Mouse (Mus musculus) lung, adult 2 months (tissue): ENCODE results near the gene Ttc38. TPM values are rescaled to one million over a fixed set of nuclear protein-coding genes. Genes with fewer than 3 reads are reported as not detected.

Experiments used
- DNase-seq: peaks from one replicate; pipeline ENCODE4 v3.0.0; 2022
- H3K4me1 ChIP-seq: fragments of 200-500 bp; 2 replicates; pipeline ENCODE4 v1.6.1; 2011; ENCODE audit warnings: low read length; ENCODE audit not compliant: control insufficient read depth, insufficient read depth
- H3K4me3 ChIP-seq: fragments of 200-500 bp; replicated peaks from 2 replicates; pipeline ENCODE3; 2011; ENCODE audit warnings: low read depth, mild to moderate bottlenecking, control low read depth, low read length; ENCODE audit errors: extremely low read depth
- CTCF ChIP-seq: fragments of 200-500 bp; IDR thresholded peaks from 2 replicates; pipeline ENCODE4 v1.5.1; 2011; ENCODE audit warnings: mild to moderate bottlenecking, low read length, control low read depth; ENCODE audit not compliant: insufficient read depth
- POLR2A ChIP-seq: fragments of 200-500 bp; IDR thresholded peaks from 2 replicates; pipeline ENCODE4 v1.6.1; 2011; ENCODE audit warnings: low read depth, mild to moderate bottlenecking, control low read depth, low read length, borderline replicate concordance; ENCODE audit errors: extremely low read depth
- WGBS: fragments of 180-500 bp; shearing (Covaris S2); methylation state at CpG from one replicate; pipeline ENCODE4 v1.1.7; 2018; 5-methylcytosine and 5-hydroxymethylcytosine counted together
- polyA plus RNA-seq: library from polyadenylated mRNA; depleted of rRNA; stranded (reverse); fragments of >200 nt; gene quantifications from 2 replicates; pipeline ENCODE4 v1.2.3, GENCODE M21; 2012; rRNA removed

Gene Ttc38
- polyA plus RNA-seq, 1 experiment = 13.0 TPM

- Histone ChIP-seq H3K4me3 (no peak overlapping the region), H3K4me1 (no peaks in the 10 kb centered on the region)
- DNase-seq = no peak
- no peak for TF ChIP-seq CTCF
- TF ChIP-seq POLR2A = no peak
- WGBS = 74% methylated on average over 10 of the region's 10 CpGs
These were observed 70.4 kb downstream of the Ttc38 start for GRCm38 (mm10) chr15:85902505-85902904.

DNA sequence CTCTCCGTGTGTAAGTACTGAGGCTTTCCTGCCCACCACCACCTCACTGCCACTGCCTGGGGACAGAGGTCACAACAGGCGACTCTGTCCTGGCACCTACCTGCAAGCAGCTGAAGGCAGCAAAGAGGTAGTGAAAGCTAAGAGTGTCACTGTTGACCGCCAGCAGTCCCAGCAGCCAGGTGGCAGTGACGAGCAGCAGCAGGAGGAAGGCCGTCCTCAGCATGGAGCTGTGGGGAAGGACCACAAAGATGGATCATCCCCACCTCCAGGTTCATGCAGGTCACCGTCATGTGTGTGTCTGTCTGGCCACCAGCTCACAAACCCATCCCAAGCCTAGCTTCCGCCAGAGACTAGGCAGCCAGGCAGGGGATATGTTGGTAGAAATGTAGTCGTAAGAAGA is 71.7 kb downstream of the Ttc38 start:
- no peak overlapping the region for H3K4me3 ChIP-seq
- H3K4me1 ChIP-seq = no peaks in the 10 kb centered on the region
- DNase-seq = no peak
- WGBS = 62% methylated on average over 8 of the region's 8 CpGs
- TF ChIP-seq CTCF (peak; percentile 42; the same call in 1 of the 2 replicates), POLR2A (no peak)

Other genes with a start within 250 kb of the Ttc38 start
- gene Wnt7b, start 249.8 kb upstream of the Ttc38 start, polyA plus RNA-seq = 7.0 and 13.2 TPM in 2 replicates
- 2.2 and 2.3 TPM in 2 replicates for gene Ppara, start 97.3 kb upstream of the Ttc38 start, polyA plus RNA-seq
- 39.0 and 43.0 TPM in 2 replicates for gene Cdpf1, start 20.6 kb upstream of the Ttc38 start, polyA plus RNA-seq
- gene Pkdrej, start 10.6 kb upstream of the Ttc38 start, polyA plus RNA-seq = 0.25 and 0.44 TPM in 2 replicates
- gene Gtse1, start 27.4 kb downstream of the Ttc38 start, polyA plus RNA-seq = 1.0 and 2.0 TPM in 2 replicates
- gene Trmu, start 47.0 kb downstream of the Ttc38 start, polyA plus RNA-seq = 32.6 and 43.9 TPM in 2 replicates
- 16.0 and 16.2 TPM in 2 replicates for gene Celsr1, start 201.5 kb downstream of the Ttc38 start, polyA plus RNA-seq
- 21.5 and 24.4 TPM in 2 replicates for gene Gramd4, start 225.4 kb downstream of the Ttc38 start, polyA plus RNA-seq